Mouse (Mus musculus): Measurements from ENCODE around the gene Olfr263. TPM values are rescaled to one million over a fixed set of nuclear protein-coding genes. Genes with fewer than 3 reads are reported as not detected.

Olfr263 gene
- not detected for polyA plus RNA-seq (2014; fragmentation: Illumina TruSeq; extraction: RNeasy Lipid Tissue Mini Kit (QIAGEN cat#74804); ENCODE audit: low read depth, low replicate concordance)

DNA sequence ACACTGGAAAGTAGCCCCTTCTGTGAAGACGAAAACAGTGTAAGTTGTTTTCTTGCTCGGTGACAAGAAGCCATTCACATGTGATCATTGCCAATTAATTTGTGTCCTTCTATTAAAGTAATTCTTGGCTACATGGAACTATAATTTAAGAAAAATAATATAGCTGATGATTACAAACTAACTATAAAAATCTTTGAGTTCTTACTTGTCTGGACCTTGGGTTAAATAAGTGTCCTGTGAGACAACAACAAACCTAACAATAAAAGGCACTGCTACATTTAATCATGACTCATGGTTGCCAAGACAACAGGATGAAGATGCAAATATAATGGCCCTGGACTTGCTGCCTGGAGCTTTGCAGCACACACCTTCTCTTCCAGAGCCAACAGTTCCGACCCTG is at the start of gene Olfr263:
Gene Olfr263 (plus strand): TSS at position 301 of the 400 bp plus-strand sequence.

DNA sequence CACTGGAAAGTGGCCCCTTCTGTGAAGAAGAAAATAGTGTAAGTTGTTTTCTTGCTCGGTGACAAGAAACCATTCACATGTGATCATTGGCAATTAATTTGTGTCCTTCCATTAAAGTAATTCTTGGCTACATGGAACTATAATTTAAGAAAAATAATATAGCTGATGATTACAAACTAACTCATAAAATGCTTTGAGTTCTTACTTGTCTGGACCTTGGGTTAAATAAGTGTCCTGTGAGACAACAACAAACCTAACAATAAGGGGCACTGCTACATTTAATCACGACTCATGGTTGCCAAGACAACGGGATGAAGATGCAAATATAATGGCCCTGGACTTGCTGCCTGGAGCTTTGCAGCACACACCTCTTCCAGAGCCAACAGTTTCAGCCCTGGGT is 18.3 kb upstream of the Olfr263 start, which contains the start of gene Olfr1369-ps1:
Gene Olfr1369-ps1 (plus strand): TSS at position 301 of the 400 bp plus-strand sequence.

DNA sequence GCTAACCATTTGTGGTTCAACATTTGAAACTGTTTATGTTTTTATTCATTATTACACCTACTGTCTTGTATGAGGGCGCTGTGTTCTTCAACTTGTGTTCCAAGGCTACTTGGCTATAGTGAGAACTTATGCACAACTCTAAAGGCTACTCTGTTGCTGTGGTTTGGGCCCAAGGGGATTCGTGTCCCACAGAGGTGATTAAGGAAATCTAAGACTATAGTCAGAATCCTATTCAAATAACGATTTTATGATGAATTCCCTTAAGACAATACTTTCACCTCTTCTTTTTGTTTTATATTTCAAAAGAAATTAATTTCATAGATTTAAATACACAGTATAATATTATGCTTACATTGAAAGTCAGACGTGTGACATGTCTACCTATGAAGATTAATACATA is 16.3 kb downstream of the Olfr263 start, which contains the start of gene Olfr1368:
Gene Olfr1368 (minus strand): TSS at position 101 of the 400 bp plus-strand sequence.

DNA sequence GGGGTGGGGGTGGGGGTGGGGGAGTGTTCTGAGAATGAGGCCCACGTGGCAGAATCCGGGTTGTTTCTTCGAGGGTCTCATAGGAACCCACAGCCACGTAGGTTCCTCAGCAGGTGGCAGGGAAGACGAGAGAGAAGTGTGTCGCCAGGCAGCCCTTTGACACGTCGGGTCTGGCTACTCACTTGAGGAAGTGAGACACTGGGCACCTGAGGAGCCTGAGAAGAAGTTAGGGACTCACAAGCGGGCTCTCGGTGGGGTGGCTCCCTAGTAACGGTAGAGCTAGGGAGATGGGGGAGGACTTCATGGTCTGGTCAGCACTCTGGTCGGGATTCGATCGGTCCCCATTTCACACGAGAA is 49.9 kb downstream of the Olfr263 start, which contains the start of gene Trim27:
Gene Trim27 (plus strand): TSS at position 79 of the 357 bp plus-strand sequence.

Other genes with a start within 250 kb of the Olfr263 start
- gene Olfr1370, start 54.7 kb upstream of the Olfr263 start, polyA plus RNA-seq (2014; fragmentation: Illumina TruSeq; extraction: RNeasy Lipid Tissue Mini Kit (QIAGEN cat#74804); ENCODE audit: low read depth, low replicate concordance) = not detected
- gene Olfr1369-ps1, start 18.2 kb upstream of the Olfr263 start, polyA plus RNA-seq (2014; fragmentation: Illumina TruSeq; extraction: RNeasy Lipid Tissue Mini Kit (QIAGEN cat#74804); ENCODE audit: low read depth, low replicate concordance) = not detected
- 0.29 TPM for gene Olfr1368, start 16.2 kb downstream of the Olfr263 start, polyA plus RNA-seq (2014; fragmentation: Illumina TruSeq; extraction: RNeasy Lipid Tissue Mini Kit (QIAGEN cat#74804); ENCODE audit: low read depth, low replicate concordance)
- gene Trim27, start 49.8 kb downstream of the Olfr263 start, polyA plus RNA-seq (2014; fragmentation: Illumina TruSeq; extraction: RNeasy Lipid Tissue Mini Kit (QIAGEN cat#74804); ENCODE audit: low read depth, low replicate concordance) = 180 TPM
- gene Gpx5, start 163.1 kb downstream of the Olfr263 start, polyA plus RNA-seq (2014; fragmentation: Illumina TruSeq; extraction: RNeasy Lipid Tissue Mini Kit (QIAGEN cat#74804); ENCODE audit: low read depth, low replicate concordance) = not detected
- 42.6 TPM for gene Gpx6, start 182.5 kb downstream of the Olfr263 start, polyA plus RNA-seq (2014; fragmentation: Illumina TruSeq; extraction: RNeasy Lipid Tissue Mini Kit (QIAGEN cat#74804); ENCODE audit: low read depth, low replicate concordance)
- not detected for gene Olfr1367, start 217.3 kb downstream of the Olfr263 start, polyA plus RNA-seq (2014; fragmentation: Illumina TruSeq; extraction: RNeasy Lipid Tissue Mini Kit (QIAGEN cat#74804); ENCODE audit: low read depth, low replicate concordance)
- gene Zscan12, start 233.2 kb downstream of the Olfr263 start, polyA plus RNA-seq (2014; fragmentation: Illumina TruSeq; extraction: RNeasy Lipid Tissue Mini Kit (QIAGEN cat#74804); ENCODE audit: low read depth, low replicate concordance) = 87.2 TPM

All from testis, adult 10 weeks (tissue).